Mouse (Mus musculus): Measurements from ENCODE around the gene Tfap2b. TPM values are rescaled to one million over a fixed set of nuclear protein-coding genes. Genes with fewer than 3 reads are reported as not detected.

Tfap2b gene
- 75.0 and 76.0 TPM in 2 replicates for polyA plus RNA-seq (2015; fragmentation: Nextera tagmentation; extraction: Ambion mirVana)

DNA sequence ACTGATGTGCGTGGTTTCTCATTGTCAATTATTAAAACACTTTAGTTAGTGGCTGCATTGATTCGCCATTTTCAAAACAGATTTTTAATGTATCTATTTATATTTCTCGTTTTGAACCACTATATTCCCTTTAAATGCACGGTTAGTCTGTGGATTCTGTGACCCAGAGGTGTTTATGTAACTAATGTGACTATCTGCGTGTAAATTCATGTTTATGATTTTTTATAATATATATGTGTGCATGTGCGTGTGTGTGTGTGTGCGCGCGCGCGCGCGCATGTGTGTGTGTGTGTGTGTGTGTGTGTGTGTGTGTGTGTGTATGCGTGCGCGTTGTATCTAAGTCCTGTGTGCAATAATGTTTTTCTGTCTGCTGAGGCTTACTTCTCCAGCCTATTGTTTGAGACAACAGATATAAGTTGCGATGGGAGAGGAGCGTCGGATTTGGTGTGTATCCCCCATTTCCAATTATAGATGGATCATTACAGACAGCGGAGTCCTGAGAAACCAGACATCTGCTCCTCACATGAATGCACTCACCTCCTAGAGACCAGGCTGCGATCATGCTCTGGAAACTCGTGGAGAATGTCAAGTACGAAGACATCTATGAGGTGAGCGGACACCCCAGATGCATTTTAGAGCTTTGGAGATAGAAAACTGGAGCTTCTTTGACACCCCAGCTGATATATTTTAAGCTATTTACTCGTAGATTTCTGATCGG, at the start of gene Tfap2b:
Tfap2b (plus strand) TSS at position 274 of the 718 bp plus-strand sequence.
- Histone ChIP-seq H3K9ac (peak within 1 kb of the TSS; percentile 79), H3K27me3 (peaks cover 45% of the 10 kb centered on the region), H3K27ac (replicated peaks) (peak within 1 kb of the TSS; percentile 84), H3K4me2 (peak within 1 kb of the TSS; percentile 55), H3K4me1 (replicated peaks) (peaks cover 14% of the 10 kb centered on the region), H3K9me3 (no peaks in the 10 kb centered on the region), H3K4me3 (peak within 1 kb of the TSS; percentile 48), H3K36me3 (no peaks in the 10 kb centered on the region)
- ATAC-seq (ENCODE audit: low read depth): peak; percentile 66; the same call in 1 of the 2 replicates
- WGBS: under 1% methylated on average over 26 of the region's 26 CpGs

- peak; percentile 61; the same call in 1 of the 2 replicates for ATAC-seq (ENCODE audit: low read depth)
- H3K9ac ChIP-seq: no peak overlapping the region
- H3K9me3 ChIP-seq: no peaks in the 10 kb centered on the region
- no peak overlapping the region for H3K27ac ChIP-seq (replicated peaks)
- WGBS: 14% methylated on average over 4 of the region's 4 CpGs
- H3K4me2 ChIP-seq: no peak overlapping the region
- H3K27me3 ChIP-seq: no peaks in the 10 kb centered on the region
- H3K4me1 ChIP-seq (replicated peaks): no peaks in the 10 kb centered on the region
- no peaks in the 10 kb centered on the region for H3K36me3 ChIP-seq
- no peak overlapping the region for H3K4me3 ChIP-seq
Measured at GRCm38 (mm10) chr1:19178742-19179397, 29.8 kb upstream of the Tfap2b start.

GRCm38 (mm10) chr1:19205649-19206048, 3.1 kb upstream of the Tfap2b start:
- peak overlapping the region; percentile 62 for H3K4me2 ChIP-seq
- no peak overlapping the region for H3K9ac ChIP-seq
- H3K27ac ChIP-seq (replicated peaks): no peak overlapping the region
- WGBS: 3% methylated on average over 12 of the region's 12 CpGs
- H3K36me3 ChIP-seq: no peaks in the 10 kb centered on the region
- peak overlapping the region; percentile 36 for H3K4me3 ChIP-seq
- peak; percentile 64; the same call in 1 of the 2 replicates for ATAC-seq (ENCODE audit: low read depth)
- no peaks in the 10 kb centered on the region for H3K9me3 ChIP-seq
- peaks cover 4% of the 10 kb centered on the region; the same call in 1 of the 2 replicates for H3K4me1 ChIP-seq (replicated peaks)
- H3K27me3 ChIP-seq: peaks cover 23% of the 10 kb centered on the region

DNA sequence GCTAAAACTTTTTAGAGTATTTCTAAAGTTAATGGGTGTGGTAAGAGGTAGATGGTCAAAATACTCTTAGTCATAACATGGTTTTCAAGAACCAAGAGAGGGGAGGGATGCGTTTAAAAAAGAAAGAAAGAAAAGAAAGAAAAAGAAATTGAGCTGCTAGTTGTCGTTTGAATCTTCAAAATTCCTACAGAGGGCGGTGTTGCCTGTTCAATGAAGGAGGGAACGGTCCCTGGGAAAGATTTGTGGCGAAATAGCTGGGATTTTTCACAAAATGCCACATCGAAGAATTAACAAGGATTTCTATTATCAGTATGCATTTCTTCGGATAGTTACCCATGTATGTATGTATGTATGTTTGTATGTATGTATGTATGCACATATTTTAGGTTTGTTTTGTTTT, 2.5 kb upstream of the Tfap2b start:
- Histone ChIP-seq H3K4me3 (peak overlapping the region; percentile 36; the same call in 1 of the 2 replicates), H3K27ac (replicated peaks) (no peak overlapping the region), H3K27me3 (peaks cover 28% of the 10 kb centered on the region), H3K4me1 (replicated peaks) (peaks cover 4% of the 10 kb centered on the region; the same call in 1 of the 2 replicates), H3K9ac (no peak overlapping the region), H3K9me3 (no peaks in the 10 kb centered on the region), H3K4me2 (peak overlapping the region; percentile 62), H3K36me3 (no peaks in the 10 kb centered on the region)
- 1% methylated on average over 7 of the region's 7 CpGs for WGBS
- ATAC-seq (ENCODE audit: low read depth): 0 out of 2 replicates have a peak, but pooled peaks have one; percentile 7

DNA sequence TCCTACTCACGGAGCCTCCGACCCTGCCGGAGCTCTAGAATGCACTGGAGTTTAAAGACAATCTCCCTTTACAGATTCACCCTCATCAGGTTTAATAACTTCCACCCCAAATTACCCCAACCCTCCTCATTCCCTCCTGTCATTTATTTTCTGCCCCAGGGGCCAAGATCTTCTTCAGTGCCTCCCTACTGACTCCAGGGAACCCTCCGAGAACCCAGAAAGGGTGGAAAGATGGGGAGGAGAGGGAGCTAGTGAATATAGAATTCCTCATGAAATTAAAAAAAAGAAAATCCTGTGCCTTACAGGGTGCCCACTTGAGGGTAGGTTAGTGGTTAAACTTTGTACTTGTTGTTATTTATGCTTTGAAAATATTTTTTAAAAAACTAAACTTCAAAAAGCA, 1.1 kb upstream of the Tfap2b start:
- Histone ChIP-seq H3K27ac (replicated peaks) (no peak overlapping the region), H3K9me3 (no peaks in the 10 kb centered on the region), H3K4me2 (peak overlapping the region; percentile 22), H3K4me1 (replicated peaks) (peaks cover 9% of the 10 kb centered on the region), H3K36me3 (no peaks in the 10 kb centered on the region), H3K4me3 (no peak overlapping the region), H3K9ac (no peak overlapping the region), H3K27me3 (peaks cover 40% of the 10 kb centered on the region)
- ATAC-seq (ENCODE audit: low read depth): no peak
- 5% methylated on average over 4 of the region's 4 CpGs for WGBS

- Histone ChIP-seq H3K27me3 (peaks cover 48% of the 10 kb centered on the region), H3K4me1 (replicated peaks) (peaks cover 20% of the 10 kb centered on the region), H3K4me2 (peak overlapping the region; percentile 55), H3K27ac (replicated peaks) (peak overlapping the region; percentile 84), H3K9me3 (no peaks in the 10 kb centered on the region), H3K4me3 (peak overlapping the region; percentile 48), H3K36me3 (no peaks in the 10 kb centered on the region), H3K9ac (peak overlapping the region; percentile 79)
- no peak for ATAC-seq (ENCODE audit: low read depth)
- under 1% methylated on average over 10 of the region's 10 CpGs for WGBS
Measured at GRCm38 (mm10) chr1:19209359-19209745, 638 bp downstream of the Tfap2b start.

GRCm38 (mm10) chr1:19209776-19210175, 1.1 kb downstream of the Tfap2b start:
- H3K4me2 ChIP-seq: peak overlapping the region; percentile 55
- H3K9ac ChIP-seq: peak overlapping the region; percentile 79
- H3K27ac ChIP-seq (replicated peaks): peak overlapping the region; percentile 84
- ATAC-seq (ENCODE audit: low read depth): no peak
- 0% methylated on average over 31 of the region's 31 CpGs for WGBS
- H3K36me3 ChIP-seq: no peaks in the 10 kb centered on the region
- H3K27me3 ChIP-seq: peaks cover 49% of the 10 kb centered on the region
- H3K9me3 ChIP-seq: no peaks in the 10 kb centered on the region
- H3K4me1 ChIP-seq (replicated peaks): peaks cover 24% of the 10 kb centered on the region
- H3K4me3 ChIP-seq: peak overlapping the region; percentile 48

DNA sequence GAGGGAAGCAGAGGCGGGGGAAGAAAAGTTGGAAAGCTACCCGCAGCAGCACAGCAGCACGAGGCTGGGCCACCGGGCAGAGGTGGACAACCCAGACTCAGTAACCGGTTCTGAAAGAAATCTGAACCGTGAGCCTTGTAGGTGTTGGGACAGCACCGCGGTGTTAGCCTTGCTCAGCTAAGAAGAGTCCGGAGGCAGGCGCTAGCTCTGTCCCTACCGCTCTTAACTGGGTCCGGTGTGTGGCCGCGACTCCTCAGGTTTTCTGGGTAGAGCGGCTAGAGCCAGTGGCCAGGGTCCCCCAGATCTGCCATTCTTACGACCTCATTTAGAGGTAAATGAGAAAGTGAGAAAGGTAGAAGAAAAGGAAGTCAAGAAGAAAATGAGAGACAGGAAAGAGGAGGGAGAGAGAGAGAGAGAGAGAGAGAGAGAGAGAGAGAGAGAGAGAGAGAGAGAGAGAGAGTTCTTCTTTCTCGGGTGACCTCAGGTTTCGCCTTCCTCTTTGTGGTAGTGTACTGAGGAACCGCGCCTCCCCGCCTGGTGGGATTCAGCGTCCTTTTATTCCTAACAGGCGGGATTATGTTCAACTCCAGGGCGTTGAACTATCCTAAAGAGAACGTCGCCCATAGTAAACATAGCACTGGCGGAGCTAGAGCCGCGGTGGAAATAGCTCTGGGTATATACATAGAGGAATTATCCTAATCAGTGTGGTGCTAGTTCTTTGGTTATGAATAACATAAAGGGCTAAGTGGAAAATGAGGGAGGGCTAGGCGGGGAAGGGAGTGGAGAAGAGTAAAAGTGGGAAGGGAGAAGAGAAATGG, 1.7 kb downstream of the Tfap2b start:
- H3K4me2 ChIP-seq: peak overlapping the region; percentile 55
- no peaks in the 10 kb centered on the region for H3K36me3 ChIP-seq
- no peaks in the 10 kb centered on the region for H3K9me3 ChIP-seq
- WGBS: 1% methylated on average over 30 of the region's 30 CpGs
- H3K4me3 ChIP-seq: peak overlapping the region; percentile 48
- peak overlapping the region; percentile 84 for H3K27ac ChIP-seq (replicated peaks)
- peaks cover 24% of the 10 kb centered on the region for H3K4me1 ChIP-seq (replicated peaks)
- H3K9ac ChIP-seq: peak overlapping the region; percentile 79
- no peak for ATAC-seq (ENCODE audit: low read depth)
- H3K27me3 ChIP-seq: peaks cover 56% of the 10 kb centered on the region

DNA sequence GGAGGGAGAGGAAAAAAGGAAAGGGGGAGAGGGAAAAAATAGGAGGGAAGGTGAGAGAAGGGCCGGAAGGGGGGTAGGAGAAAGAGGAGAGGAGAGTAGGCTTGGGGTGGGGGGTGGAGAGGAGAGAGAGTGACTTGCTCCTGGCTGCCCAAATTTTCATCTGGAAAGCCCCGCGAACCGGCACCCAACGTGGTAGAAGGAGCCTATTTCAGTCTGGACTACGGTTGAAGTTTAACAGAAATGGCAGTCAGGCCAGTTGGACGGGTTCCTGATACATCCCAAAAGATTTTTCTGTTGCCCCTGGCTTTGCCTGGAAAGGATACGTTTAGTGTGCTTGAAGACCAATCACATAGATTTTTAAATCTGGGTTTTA, 2.3 kb downstream of the Tfap2b start:
- H3K27ac ChIP-seq (replicated peaks): peak overlapping the region; percentile 84
- H3K27me3 ChIP-seq: peaks cover 62% of the 10 kb centered on the region
- peak overlapping the region; percentile 55 for H3K4me2 ChIP-seq
- H3K36me3 ChIP-seq: no peaks in the 10 kb centered on the region
- H3K9me3 ChIP-seq: no peaks in the 10 kb centered on the region
- no peak for ATAC-seq (ENCODE audit: low read depth)
- peak overlapping the region; percentile 48 for H3K4me3 ChIP-seq
- H3K4me1 ChIP-seq (replicated peaks): peaks cover 24% of the 10 kb centered on the region
- peak overlapping the region; percentile 79 for H3K9ac ChIP-seq
- WGBS: 3% methylated on average over 8 of the region's 8 CpGs

DNA sequence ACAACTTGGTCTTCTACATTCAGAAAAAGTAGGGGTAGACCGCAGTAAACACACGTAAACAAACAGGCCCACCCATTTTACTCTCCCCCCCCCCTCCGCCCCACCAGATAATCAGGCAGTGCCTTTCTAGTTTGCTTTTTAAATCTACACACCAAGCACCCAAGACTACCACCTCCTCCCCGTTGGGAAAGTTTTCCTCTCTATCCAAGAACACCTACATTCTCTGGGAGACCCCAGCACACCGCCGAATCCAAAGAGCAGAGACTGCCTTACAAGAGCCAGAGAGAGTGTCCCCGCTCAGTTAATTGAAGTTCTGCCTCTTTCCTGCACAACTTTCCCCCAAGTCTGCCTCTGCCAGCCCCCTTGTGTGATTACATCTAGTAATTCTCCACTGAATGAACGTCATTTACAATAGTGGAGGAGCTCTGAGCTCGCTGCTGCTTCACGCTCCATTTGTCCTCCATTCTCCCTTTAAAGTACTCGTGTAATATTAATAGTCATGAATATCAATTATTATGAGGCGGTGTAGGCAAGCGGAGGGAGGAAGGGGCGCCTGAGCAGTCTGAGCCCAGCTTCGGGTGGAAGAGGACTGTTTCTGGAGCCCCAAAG, 2.9 kb downstream of the Tfap2b start:
- H3K27ac ChIP-seq (replicated peaks): peak overlapping the region; percentile 84
- peak; percentile 17; the same call in 1 of the 2 replicates for ATAC-seq (ENCODE audit: low read depth)

GRCm38 (mm10) chr1:19212691-19213090, 4.0 kb downstream of the Tfap2b start:
- Histone ChIP-seq H3K4me3 (peak overlapping the region; percentile 48), H3K9me3 (no peaks in the 10 kb centered on the region), H3K27me3 (peaks cover 70% of the 10 kb centered on the region), H3K4me2 (peak overlapping the region; percentile 55), H3K27ac (replicated peaks) (peak overlapping the region; percentile 84), H3K36me3 (no peaks in the 10 kb centered on the region), H3K9ac (peak overlapping the region; percentile 79), H3K4me1 (replicated peaks) (peaks cover 39% of the 10 kb centered on the region)
- no peak for ATAC-seq (ENCODE audit: low read depth)
- WGBS: 1% methylated on average over 4 of the region's 4 CpGs

More for the DNA sequence above, 2.9 kb downstream of the Tfap2b start:
- Histone ChIP-seq H3K27me3 (peaks cover 68% of the 10 kb centered on the region), H3K9me3 (no peaks in the 10 kb centered on the region), H3K9ac (peak overlapping the region; percentile 79), H3K36me3 (no peaks in the 10 kb centered on the region), H3K4me1 (replicated peaks) (peaks cover 30% of the 10 kb centered on the region), H3K4me3 (peak overlapping the region; percentile 48), H3K4me2 (peak overlapping the region; percentile 55)
- WGBS: 1% methylated on average over 15 of the region's 15 CpGs

Measured in neural tube, embryonic 13.5 days (tissue).